Mouse (Mus musculus): ENCODE results near the gene Scml4.

Scml4 gene

DNA sequence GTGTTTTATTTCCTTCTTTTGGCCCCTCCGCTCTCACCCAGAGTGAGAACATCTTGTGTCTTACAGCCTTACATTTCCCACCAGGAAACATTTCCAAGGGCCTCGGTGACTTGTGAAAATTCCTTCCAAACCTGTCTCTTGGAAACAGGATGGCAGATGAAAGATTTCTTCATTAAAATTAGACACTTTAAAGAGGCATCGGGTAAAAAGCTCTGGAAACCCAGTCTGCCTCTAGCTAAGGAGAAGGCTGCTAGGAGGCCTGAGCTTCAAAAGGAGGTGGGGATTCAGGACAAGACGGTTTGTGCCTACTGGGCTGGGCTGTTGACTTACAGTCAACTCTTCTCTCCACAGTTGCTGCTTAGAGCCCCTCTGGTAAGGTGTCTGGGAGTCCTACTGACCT, 113.4 kb downstream of the Scml4 start:
- TF ChIP-seq GATA4 (IDR thresholded peaks at IDR 0.05; ENCODE audit: insufficient replicate concordance, low read length) = no peak

DNA sequence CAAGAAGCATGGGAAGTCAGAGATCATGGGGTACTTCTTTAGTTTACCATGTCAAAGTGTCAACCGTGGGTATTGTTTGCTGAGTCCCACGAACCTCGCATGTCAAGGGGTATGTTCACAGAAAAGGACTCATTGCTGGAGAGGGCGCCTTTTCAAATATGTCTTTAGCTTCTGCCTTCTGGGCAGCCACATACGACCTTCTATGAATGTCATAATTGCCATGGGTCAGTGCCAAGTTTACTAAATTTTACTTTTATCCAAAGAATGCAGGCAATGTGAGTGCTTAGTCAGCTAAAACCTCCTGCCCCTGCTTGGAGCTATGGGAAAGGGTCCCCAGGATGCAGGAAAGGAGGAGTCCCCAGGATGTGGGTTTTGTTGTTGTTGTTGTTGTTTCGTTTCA, 116.4 kb downstream of the Scml4 start:
- no peak for TF ChIP-seq GATA4 (IDR thresholded peaks at IDR 0.05; ENCODE audit: insufficient replicate concordance, low read length)

DNA sequence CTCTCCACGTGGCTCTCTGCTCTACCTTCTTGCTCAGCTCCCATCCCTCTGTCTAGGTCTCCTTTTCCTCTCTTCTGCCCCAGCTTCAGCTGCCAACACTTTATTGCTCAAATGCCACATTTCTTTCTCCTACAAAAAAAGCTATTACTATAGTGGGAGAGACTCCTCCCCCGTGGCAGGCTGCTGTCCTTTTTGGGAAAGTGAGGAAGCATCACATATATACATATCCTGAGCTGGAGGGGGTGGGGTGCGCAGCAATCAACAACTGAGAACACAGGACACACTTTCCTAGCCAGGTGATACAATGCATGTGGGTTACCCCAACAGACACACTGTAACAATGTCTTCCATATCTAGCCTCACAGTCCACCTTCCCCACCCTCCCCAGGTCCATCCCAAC, 118.2 kb downstream of the Scml4 start:
- TF ChIP-seq GATA4 (IDR thresholded peaks at IDR 0.05; ENCODE audit: insufficient replicate concordance, low read length) = no peak

DNA sequence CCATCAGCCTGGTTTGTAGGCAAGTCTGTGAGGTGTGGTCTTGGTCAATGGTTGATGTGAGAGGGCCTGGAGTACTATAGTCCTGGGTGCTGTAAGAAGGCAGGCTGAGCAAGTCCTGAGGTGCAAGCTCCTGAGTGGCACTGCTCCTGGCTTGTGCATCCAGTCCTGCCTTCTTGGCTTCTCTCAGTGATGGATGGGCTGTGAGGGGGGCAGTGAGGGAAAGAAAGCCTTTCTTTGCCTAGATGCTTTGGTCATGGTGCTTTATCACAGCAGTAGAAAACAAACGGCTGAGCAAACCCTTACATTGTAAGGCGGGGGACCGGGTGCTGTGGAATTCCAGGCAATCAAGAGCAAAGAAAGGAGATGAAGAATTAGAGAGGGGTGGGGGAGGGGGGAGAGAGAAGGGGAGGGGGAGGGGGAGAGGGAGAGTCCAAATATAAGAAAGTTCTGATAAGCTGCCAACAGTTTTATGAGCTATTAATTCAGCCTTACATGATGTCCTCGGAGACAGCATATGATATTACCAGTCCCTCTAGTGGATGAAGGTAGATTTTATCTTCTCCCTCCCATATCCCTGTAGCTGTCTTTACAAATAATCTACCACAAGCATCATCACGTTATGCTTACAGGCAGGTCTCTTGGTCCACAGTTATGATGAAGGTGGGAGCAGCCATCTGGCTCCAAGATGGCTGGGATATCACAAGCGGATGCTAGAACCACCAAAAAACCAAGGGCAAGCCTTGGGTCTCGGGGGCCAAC, 121.0 kb downstream of the Scml4 start:
- no peak for TF ChIP-seq GATA4 (IDR thresholded peaks at IDR 0.05; ENCODE audit: insufficient replicate concordance, low read length)

DNA sequence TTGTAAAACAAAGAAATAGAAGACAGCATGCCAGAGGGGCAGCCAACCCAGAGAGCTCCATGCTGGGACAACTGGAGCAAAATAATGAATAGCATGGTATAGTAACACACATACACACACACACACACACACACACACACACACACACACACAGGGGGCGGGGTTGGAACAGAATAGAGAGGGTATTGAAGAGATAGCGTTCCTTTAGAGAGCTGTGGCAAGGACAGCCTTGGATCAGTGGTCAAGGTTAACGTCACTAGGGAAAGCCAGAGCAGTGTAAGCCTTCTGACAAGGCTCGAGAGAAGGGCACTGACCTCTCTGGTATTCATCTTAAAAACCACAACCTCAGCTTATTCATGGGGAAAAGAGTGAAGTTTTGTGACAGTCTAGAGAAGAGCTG, 124.7 kb downstream of the Scml4 start:
- TF ChIP-seq GATA4 (IDR thresholded peaks at IDR 0.05; ENCODE audit: insufficient replicate concordance, low read length) = no peak

DNA sequence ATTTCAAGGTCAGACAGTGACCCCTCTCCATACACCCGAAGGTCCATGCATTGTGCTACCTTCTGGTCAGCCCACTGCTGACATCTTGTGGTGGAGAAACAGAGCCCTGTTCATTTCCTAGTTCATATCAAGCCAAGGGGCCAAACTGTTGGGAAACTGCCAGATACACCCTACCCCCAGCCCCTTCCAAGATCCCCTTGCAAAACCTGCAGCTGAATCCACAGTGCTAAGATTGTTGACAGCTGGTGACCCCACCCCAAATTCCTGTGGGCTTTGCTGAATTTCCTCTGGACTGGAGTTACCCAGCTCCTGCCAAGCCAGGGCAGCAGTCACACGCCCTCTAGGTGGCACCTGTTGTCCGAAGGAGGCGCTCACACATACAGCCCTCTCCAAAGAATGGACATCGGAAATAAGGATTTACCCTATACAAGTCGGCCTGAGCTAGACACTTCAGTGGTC, 127.5 kb downstream of the Scml4 start:
- TF ChIP-seq GATA4 (IDR thresholded peaks at IDR 0.05; ENCODE audit: insufficient replicate concordance, low read length) = no peak

DNA sequence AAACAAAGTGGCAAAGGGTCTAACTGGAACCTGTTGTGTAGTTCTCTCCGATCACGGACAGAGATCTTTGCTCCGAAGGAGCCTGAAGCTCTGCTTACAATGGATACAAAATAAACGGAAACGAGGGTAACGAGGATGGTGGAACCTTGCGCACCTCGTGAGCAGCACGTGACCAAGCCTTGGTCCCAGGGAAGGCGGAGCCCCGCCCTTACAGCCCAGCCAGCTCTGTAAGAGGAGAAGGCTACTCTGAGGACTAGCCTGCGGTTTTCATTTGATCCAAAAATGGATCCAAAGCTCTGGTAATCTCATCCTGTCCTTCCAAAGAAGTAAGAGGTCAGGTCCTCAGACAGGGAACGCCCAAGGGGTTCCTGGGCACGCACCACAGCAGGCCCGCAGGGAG, 128.5 kb downstream of the Scml4 start:
- TF ChIP-seq GATA4 (IDR thresholded peaks at IDR 0.05; ENCODE audit: insufficient replicate concordance, low read length) = no peak

DNA sequence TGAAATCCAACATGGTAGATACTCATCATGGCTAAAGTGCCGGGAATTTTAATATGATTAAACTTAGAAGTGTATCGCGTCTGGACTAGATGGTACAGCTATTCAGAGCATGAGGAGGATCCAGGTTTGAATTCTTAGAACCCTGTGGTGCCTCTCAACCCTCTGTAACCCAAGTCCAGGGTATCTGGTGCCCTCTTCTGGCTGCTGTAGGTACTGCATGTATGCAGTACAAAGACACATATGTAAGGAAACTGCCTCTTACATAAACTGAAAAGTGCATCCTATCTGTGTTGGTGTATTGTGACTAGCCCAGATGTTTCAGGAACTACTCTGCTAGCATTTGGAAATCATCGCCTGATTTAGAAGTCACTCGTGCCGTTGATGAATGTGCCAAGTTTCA, 129.7 kb downstream of the Scml4 start:
- no peak for TF ChIP-seq GATA4 (IDR thresholded peaks at IDR 0.05; ENCODE audit: insufficient replicate concordance, low read length)

DNA sequence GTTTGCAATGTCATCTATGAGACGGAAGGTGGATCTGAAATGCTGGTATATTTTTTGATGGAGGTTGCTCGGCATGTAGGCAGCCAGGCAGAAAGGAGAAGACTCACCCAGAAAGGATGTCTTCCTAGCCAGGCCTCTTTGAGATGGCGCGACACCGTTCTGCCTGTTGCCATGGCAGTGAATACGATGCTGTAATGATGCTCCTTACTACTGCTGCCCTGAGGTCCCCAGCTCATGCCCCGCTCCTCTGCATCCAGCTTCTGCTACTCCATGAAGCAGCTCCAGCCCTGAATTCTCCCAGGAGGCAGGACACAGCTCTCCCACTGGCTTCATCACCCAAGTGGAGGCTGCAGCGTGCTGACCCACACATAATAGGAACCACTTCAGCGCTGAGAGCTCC, 130.8 kb downstream of the Scml4 start:
- TF ChIP-seq GATA4 (IDR thresholded peaks at IDR 0.05; ENCODE audit: insufficient replicate concordance, low read length) = no peak

DNA sequence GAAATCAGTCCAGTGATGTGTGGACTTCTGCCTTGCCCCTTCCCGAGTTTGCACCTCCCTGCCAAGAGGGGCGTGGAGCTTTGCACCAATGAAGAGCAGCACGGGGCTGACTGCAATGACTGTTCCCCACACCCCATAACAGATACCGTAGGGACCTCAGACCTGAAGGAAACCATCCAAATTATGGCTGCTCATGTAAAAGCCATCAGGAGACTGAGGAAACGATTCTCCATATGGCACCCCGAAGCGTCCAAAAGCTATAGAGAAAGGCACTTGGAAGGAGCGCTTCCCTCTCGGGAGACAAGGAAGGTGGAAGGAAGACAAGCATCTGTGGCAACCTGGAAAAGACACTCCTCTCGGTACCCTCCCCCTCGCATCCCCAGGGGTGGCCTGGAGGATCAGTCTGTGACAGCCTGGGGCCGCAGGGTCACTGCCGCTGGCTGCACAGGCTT, 134.2 kb downstream of the Scml4 start:
- no peak for TF ChIP-seq GATA4 (IDR thresholded peaks at IDR 0.05; ENCODE audit: insufficient replicate concordance, low read length)

DNA sequence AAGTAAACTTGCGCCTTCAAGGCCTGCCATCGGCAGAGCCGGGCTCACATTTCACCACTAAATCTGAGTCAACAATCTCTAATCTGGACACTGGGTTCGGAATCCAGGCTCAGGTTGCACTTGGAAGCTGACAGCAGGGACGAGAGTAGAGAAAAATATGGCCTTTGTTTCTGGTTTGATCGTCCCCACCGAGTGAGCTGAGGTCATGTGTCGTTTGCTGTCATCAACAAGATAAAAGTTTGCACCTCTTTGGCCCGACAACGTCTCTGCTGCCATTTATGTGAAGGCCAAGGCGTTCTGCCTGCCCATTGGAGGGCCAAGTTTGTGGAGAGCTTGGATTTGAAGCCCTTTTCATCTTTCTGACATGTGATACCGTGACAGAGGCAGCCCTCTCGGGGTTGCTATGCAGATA, 135.3 kb downstream of the Scml4 start:
- no peak for TF ChIP-seq GATA4 (IDR thresholded peaks at IDR 0.05; ENCODE audit: insufficient replicate concordance, low read length)

DNA sequence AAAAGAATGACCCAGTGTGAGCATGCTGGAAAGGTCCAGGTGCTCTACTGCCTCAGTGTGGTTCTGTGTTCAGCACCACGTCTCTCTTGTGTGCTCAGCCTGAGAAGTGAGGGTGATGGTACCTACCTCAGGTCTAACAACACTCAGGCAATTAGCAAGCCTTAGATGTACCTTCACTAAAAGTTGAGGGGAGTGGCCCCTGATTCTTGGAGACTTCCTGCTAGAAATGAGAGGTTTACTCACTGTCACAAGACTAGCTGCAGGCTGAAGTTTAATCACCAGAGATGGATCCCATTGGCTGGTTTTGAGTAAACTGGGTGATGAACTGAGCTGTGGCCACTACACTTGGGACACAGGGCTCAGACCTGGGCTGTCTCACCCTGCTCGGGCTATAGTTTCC, 137.1 kb downstream of the Scml4 start:
- no peak for TF ChIP-seq GATA4 (IDR thresholded peaks at IDR 0.05; ENCODE audit: insufficient replicate concordance, low read length)

DNA sequence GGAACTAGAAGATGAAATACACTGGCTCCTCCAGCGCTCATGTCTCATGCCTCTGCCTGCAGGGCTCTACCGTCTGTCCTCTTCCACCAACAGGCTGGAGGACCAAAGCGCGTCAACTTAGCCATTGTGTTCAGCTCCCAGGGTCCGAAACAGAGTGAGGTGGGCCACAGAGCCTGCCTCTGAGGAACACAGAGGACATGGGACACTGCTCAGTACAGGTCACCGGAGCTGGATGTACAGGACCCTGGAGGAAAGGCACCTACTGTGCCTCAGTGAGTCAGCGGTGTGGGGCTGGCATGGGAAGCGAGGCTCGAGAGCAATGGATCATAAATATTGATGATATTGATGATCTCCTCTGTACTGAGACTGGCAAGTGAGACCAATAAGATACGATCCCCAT, 139.2 kb downstream of the Scml4 start:
- TF ChIP-seq GATA4 (IDR thresholded peaks at IDR 0.05; ENCODE audit: insufficient replicate concordance, low read length) = no peak

DNA sequence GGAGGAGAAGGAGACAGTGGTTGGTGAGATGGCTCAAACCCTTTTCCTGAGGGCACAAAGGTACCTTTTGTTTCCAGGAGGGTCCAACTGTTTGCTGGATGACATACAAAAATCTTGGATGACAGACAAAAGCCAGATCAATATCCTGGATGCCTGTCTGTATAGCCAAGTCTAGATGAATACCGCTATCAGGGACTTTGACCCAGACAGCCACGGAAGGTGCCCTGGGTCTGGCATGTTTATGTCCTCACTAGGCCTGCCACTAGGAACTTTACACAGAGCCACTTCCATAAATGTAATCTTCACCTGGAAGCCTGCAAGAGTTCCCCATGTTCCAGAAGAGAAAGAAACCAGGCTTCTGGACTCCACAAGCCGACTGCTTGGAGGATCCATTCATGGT, 141.3 kb downstream of the Scml4 start:
- TF ChIP-seq GATA4 (IDR thresholded peaks at IDR 0.05; ENCODE audit: insufficient replicate concordance, low read length) = no peak

DNA sequence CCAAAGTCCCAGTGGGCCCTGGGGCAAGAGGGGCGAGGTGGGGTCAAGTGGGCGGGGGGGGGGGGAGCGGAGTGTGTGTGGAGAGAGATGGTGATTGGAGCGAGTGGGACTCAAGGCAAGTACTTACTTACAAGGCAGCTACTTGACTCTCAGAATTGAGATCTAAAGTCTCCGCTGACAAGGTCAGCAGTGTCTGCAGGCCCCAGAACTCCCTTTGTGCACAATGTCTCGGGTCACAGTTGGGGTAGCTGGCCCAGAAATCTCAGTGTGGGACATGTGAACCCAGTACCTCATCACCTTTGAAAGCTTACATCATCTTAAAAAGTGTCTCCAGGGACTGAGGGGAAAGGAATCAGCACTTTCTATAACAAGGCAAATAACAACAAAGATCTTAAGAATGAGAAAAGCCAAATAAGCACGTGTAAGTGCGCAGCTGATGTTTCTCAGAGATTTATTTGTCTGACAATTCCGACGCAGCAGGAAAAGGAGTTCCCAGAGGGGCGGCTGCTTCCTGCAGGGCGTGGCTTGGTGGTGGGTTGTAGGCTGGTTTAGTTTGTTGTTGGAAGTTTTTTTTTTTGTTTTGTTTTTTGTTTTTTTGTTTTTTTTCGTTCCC, 142.0 kb downstream of the Scml4 start:
- TF ChIP-seq GATA4 (IDR thresholded peaks at IDR 0.05; ENCODE audit: insufficient replicate concordance, low read length) = no peak

DNA sequence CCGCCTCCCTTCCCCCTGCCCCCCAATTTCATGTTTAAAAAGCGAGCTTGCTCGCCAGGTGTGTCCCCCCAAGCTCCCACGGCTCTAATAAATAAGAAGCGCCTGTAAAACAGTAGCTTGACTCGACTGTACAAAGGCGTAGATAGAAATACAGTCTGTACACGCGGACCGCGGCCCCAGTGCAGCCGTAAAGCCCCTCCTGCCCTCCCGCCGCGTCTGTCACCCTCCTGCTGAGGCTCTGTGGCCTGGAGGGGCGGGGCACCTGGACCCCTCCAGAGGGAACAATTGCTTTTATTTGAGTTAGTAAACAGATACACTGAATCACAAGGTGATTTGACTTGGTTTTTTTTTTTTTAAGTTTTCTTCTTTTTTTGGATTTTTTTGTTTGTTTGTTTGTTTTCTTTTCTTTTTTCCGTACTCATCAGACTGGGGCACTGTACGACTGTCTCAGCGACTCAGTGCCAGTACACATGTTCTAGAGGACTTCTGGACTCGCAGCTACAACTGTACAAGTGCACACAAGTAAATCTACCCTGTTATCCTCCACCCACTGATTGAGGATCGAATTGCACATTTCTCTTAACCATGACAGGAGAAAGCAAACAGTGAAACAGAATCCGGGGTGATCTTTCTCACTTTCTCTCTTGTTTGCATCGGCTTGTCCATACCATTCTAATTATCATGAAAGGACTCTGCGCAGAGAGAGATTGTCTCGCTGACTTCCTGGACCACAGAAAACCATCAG, 142.7 kb downstream of the Scml4 start:
- TF ChIP-seq GATA4 (IDR thresholded peaks at IDR 0.05; ENCODE audit: insufficient replicate concordance, low read length) = no peak

Data from liver, adult (tissue).